Mouse (Mus musculus) activated CD4-positive, CD25-positive, alpha-beta regulatory T cell (primary cell): ENCODE data around the gene Max. TPM values are rescaled to one million over a fixed set of nuclear protein-coding genes. Genes with fewer than 3 reads are reported as not detected.

Source experiments
- polyA plus RNA-seq, 2 experiments: library from polyadenylated mRNA; unstranded; fragments of 100-300 nt; shearing (Covaris generic); gene quantifications; one replicate each; pipeline ENCODE4 v1.2.1; 2017

Max gene
- 100 to 1,000 TPM; 156 to 165 TPM for polyA plus RNA-seq

DNA sequence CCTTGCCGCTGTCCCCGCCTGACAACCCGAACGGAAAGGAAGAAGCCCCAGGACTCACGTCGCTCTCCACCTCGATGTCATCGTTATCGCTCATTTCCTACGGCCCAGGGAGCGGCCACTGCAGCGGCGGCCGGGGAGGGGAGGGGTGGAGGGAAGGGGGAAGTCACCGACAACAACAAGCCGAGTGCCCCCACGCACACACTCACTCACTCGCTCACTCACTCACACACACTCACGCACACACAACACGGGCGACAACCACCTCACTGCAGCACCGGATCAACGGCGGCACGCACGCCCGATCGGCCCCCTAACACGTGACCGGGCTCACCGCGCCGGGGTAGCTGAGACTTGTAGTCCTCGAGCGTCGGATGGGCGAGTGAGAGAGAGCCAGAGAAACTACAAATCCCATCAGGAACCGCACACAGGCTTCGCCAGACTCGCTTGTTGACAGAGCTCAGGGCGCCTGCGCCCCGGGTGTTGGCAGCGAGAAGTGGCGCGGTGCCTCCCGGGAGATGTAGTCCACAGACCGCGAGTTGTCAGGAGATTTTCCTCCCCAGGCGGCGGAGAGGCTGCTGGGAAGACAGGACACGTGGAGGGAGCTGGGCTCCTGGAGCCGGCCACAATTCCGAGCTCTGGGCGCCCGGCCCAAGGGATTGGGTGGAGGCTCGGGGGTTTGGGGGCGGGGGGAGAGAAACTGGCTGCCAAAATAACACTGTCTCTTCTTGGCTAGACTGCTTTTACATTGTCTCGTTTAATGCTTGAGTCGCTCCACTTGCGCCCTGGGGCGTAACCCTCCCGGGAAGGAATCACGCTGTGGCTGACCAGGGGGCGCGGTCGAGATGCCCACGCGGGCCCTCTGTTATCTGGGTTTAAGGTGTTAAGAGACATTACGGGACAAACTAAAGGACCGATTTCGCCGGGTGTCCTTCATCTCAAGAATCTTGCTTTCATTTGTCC lies at the start of gene Max:
TSS of gene Max (minus strand) at position 270 of the 960 bp plus-strand sequence.

Other genes starting within 250 kb of the Max start
- gene Churc1, start 196.7 kb downstream of the Max start, polyA plus RNA-seq, result 100 to 1,000 TPM; 144 to 179 TPM
- 10 to 100 TPM; 12.1 to 23.3 TPM for gene Fntb, start 196.6 kb downstream of the Max start, polyA plus RNA-seq
- under 1 TPM in 1 of 2 experiments, not detected in 1; 0.15 TPM for gene Gpx2, start 166.6 kb downstream of the Max start, polyA plus RNA-seq
- gene Rab15, start 139.3 kb downstream of the Max start, polyA plus RNA-seq, result under 1 TPM in 1 of 2 experiments, not detected in 1; 0.27 TPM